Mouse (Mus musculus): ENCODE results near the gene Thoc3. TPM values are rescaled to one million over a fixed set of nuclear protein-coding genes. Genes with fewer than 3 reads are reported as not detected.
A peak's percentile ranks its signal among the peaks of the same experiment; 100 is the strongest.

The Thoc3 gene
- polyA plus RNA-seq, 1 experiment from 2014 or later: 153 TPM

DNA sequence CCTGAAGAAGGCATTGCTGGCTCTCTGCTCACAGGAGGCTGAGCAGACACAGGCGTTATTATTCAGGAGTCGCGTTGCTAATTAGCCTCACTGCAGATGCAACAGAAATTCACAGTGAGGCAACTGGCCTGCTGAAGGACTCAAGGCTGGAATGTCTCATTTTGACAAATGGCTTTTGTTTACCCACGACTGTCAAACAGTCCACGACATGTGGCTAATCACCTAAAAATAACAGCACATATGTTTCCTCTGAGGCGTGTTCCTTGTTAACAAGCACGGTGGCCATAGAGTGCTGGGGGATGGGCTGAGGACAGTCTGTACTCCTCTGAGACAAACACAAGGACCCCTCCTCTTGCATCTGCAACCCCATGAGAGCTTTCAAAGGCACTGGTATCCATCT is 56.4 kb downstream of the Thoc3 start:
- no peak overlapping the region for H3K27ac ChIP-seq (ENCODE audit: low read depth, low read length)
- H3K27me3 ChIP-seq (ENCODE audit: control insufficient read depth, insufficient read depth, low read length): no peaks in the 10 kb centered on the region
- no peak overlapping the region for H3K9ac ChIP-seq (ENCODE audit: low read length)
- ATAC-seq (ENCODE audit: insufficient read depth, low FRiP score, low TSS enrichment) (no peak), DNase-seq (ENCODE audit: low spot score) (peak; percentile 10)
- H3K9me3 ChIP-seq (ENCODE audit: control insufficient read depth, low read length): no peaks in the 10 kb centered on the region
- H3K4me2 ChIP-seq (ENCODE audit: low read depth): no peak overlapping the region
- no peak overlapping the region for H3K4me3 ChIP-seq (ENCODE audit: low read depth, low read length)
- H3K36me3 ChIP-seq (ENCODE audit: control insufficient read depth, insufficient read depth, low read length): no peaks in the 10 kb centered on the region
- 39% methylated on average over 7 of the region's 7 CpGs for WGBS
- H3K4me1 ChIP-seq (ENCODE audit: control insufficient read depth, insufficient read depth, low read length): no peaks in the 10 kb centered on the region

DNA sequence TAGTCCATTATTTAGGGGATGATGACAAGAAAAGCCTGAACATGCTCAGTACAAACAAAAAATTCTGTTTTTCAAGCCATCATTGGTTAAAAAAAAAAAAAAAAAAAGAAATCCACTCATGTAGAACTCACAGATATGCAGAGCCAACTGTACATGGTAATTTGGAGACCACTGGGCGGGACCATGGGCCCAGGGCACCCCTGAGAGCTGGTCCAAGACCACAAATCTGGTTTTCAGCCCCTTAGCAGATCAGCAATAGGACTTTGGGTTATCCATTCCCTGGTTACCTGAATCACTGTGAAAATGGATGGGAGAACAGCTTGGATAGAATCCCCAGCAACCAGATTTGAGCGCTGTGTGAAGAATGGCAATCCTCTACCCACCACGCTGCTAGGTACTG is 57.0 kb downstream of the Thoc3 start:
- Histone ChIP-seq H3K27me3 (ENCODE audit: control insufficient read depth, insufficient read depth, low read length) (no peaks in the 10 kb centered on the region), H3K36me3 (ENCODE audit: control insufficient read depth, insufficient read depth, low read length) (no peaks in the 10 kb centered on the region), H3K4me3 (ENCODE audit: low read depth, low read length) (no peak overlapping the region), H3K4me2 (ENCODE audit: low read depth) (no peak overlapping the region), H3K4me1 (ENCODE audit: control insufficient read depth, insufficient read depth, low read length) (no peaks in the 10 kb centered on the region), H3K27ac (ENCODE audit: low read depth, low read length) (no peak overlapping the region), H3K9me3 (ENCODE audit: control insufficient read depth, low read length) (no peaks in the 10 kb centered on the region), H3K9ac (ENCODE audit: low read length) (no peak overlapping the region)
- DNase-seq (ENCODE audit: low spot score): peak; percentile 6
- 86% methylated on average over 3 of the region's 3 CpGs for WGBS
- no peak for ATAC-seq (ENCODE audit: insufficient read depth, low FRiP score, low TSS enrichment)

Other genes with a start within 250 kb of the Thoc3 start
- 11.2 and 11.7 TPM in 2 replicates for gene Cplx2, start 97.5 kb downstream of the Thoc3 start, polyA plus RNA-seq (2014; fragmentation: Nextera tagmentation; extraction: Ambion mirVana)
- 19.5 and 26.6 TPM in 2 replicates for gene Simc1, start 34.9 kb upstream of the Thoc3 start, polyA plus RNA-seq (2014; fragmentation: Nextera tagmentation; extraction: Ambion mirVana)
- gene 4833439L19Rik, start 96.6 kb upstream of the Thoc3 start, polyA plus RNA-seq (2014; fragmentation: Nextera tagmentation; extraction: Ambion mirVana): 254 and 284 TPM in 2 replicates
- gene Arl10, start 106.2 kb upstream of the Thoc3 start, polyA plus RNA-seq (2014; fragmentation: Nextera tagmentation; extraction: Ambion mirVana): 28.6 and 34.5 TPM in 2 replicates
- gene Nop16, start 121.2 kb upstream of the Thoc3 start, polyA plus RNA-seq (2014; fragmentation: Nextera tagmentation; extraction: Ambion mirVana): 66.6 and 71.7 TPM in 2 replicates
- gene Higd2a, start 121.4 kb upstream of the Thoc3 start, polyA plus RNA-seq (2014; fragmentation: Nextera tagmentation; extraction: Ambion mirVana): 147 and 160 TPM in 2 replicates
- 30.9 and 34.1 TPM in 2 replicates for gene Cltb, start 142.5 kb upstream of the Thoc3 start, polyA plus RNA-seq (2014; fragmentation: Nextera tagmentation; extraction: Ambion mirVana)
- gene Faf2, start 152.9 kb upstream of the Thoc3 start, polyA plus RNA-seq (2014; fragmentation: Nextera tagmentation; extraction: Ambion mirVana): 99.0 and 102 TPM in 2 replicates
- gene Rnf44, start 225.1 kb upstream of the Thoc3 start, polyA plus RNA-seq (2014; fragmentation: Nextera tagmentation; extraction: Ambion mirVana): 126 and 130 TPM in 2 replicates
- gene Cdhr2, start 232.6 kb upstream of the Thoc3 start, polyA plus RNA-seq (2014; fragmentation: Nextera tagmentation; extraction: Ambion mirVana): 0.07 and 0.15 TPM in 2 replicates

Data from neural tube, embryonic 11.5 days (tissue).